Mouse (Mus musculus): ENCODE data around the gene Bcl2a1a. TPM values are rescaled to one million over a fixed set of nuclear protein-coding genes. Genes with fewer than 3 reads are reported as not detected.
"Not testable (repeated sequence)": the region's sequence is repeated elsewhere in the genome, so short reads cannot be mapped to it uniquely, and the experiment has no call there.

Gene Bcl2a1a
- polyA plus RNA-seq, 2 experiments = 0.35 to 0.47 TPM

- TF ChIP-seq EP300 (IDR thresholded peaks at IDR 0.05; ENCODE audit: low read depth) (no peak), CTCF (IDR thresholded peaks at IDR 0.05; ENCODE audit: low read depth) (no peak)
- DNase-seq (ENCODE audit: low read depth in 3 of 3, low spot score in 3 of 3) (no peak), ATAC-seq (ENCODE audit: insufficient read depth) (no peak)
- no peak overlapping the region for H3K9ac ChIP-seq (replicated peaks)
- H3K4me1 ChIP-seq (replicated peaks; ENCODE audit: control insufficient read depth in 2 of 2, insufficient read depth in 2 of 2, low read length in 1 of 2) = no peaks in the 10 kb centered on the region
- no peak overlapping the region for H3K4me2 ChIP-seq (ENCODE audit: low read depth)
- no peaks in the 10 kb centered on the region for H3K9me3 ChIP-seq (ENCODE audit: control insufficient read depth, low read length)
- H3K36me3 ChIP-seq (replicated peaks; ENCODE audit: control insufficient read depth, insufficient read depth, low read depth) = no peaks in the 10 kb centered on the region
- no peak overlapping the region for H3K27ac ChIP-seq
- 62% methylated on average over 3 of the region's 3 CpGs for WGBS (ENCODE audit: insufficient replicate concordance)
- no peaks in the 10 kb centered on the region for H3K27me3 ChIP-seq (ENCODE audit: control insufficient read depth, insufficient read depth, low read length)
- no peak overlapping the region for H3K4me3 ChIP-seq (ENCODE audit: insufficient read depth in 1 of 2, low read depth in 2 of 2, low read length in 2 of 2)
Observed at GRCm38 (mm10) chr9:88958891-88959290, 2.2 kb downstream of the Bcl2a1a start.

- H3K27me3 ChIP-seq (ENCODE audit: control insufficient read depth, insufficient read depth, low read length); H3K4me2 ChIP-seq (ENCODE audit: low read depth); ATAC-seq (ENCODE audit: insufficient read depth); DNase-seq (ENCODE audit: low read depth in 3 of 3, low spot score in 3 of 3); H3K9ac ChIP-seq (replicated peaks); H3K4me1 ChIP-seq (replicated peaks; ENCODE audit: control insufficient read depth in 2 of 2, insufficient read depth in 2 of 2, low read length in 1 of 2); H3K27ac ChIP-seq; H3K4me3 ChIP-seq (ENCODE audit: insufficient read depth in 1 of 2, low read depth in 2 of 2, low read length in 2 of 2); H3K9me3 ChIP-seq (ENCODE audit: control insufficient read depth, low read length); H3K36me3 ChIP-seq (replicated peaks; ENCODE audit: control insufficient read depth, insufficient read depth, low read depth): not testable (repeated sequence)
- WGBS (ENCODE audit: insufficient replicate concordance) = 37% methylated on average over 1 of the region's 1 CpGs
Observed at GRCm38 (mm10) chr9:88959981-88960380, 3.3 kb downstream of the Bcl2a1a start.

- not testable (repeated sequence) for ATAC-seq (ENCODE audit: insufficient read depth); H3K4me2 ChIP-seq (ENCODE audit: low read depth); H3K27me3 ChIP-seq (ENCODE audit: control insufficient read depth, insufficient read depth, low read length); H3K36me3 ChIP-seq (replicated peaks; ENCODE audit: control insufficient read depth, insufficient read depth, low read depth); DNase-seq (ENCODE audit: low read depth in 3 of 3, low spot score in 3 of 3); H3K4me3 ChIP-seq (ENCODE audit: insufficient read depth in 1 of 2, low read depth in 2 of 2, low read length in 2 of 2); H3K9ac ChIP-seq (replicated peaks); H3K4me1 ChIP-seq (replicated peaks; ENCODE audit: control insufficient read depth in 2 of 2, insufficient read depth in 2 of 2, low read length in 1 of 2); H3K27ac ChIP-seq; H3K9me3 ChIP-seq (ENCODE audit: control insufficient read depth, low read length)
- no CpG with 5 or more reads among the region's 6 CpGs for WGBS (ENCODE audit: insufficient replicate concordance)
Observed at GRCm38 (mm10) chr9:88966462-88966861, 9.8 kb downstream of the Bcl2a1a start.

GRCm38 (mm10) chr9:88969502-88969901 is 12.8 kb downstream of the Bcl2a1a start:
- WGBS (ENCODE audit: insufficient replicate concordance) = 100% methylated on average over 1 of the region's 2 CpGs

DNA sequence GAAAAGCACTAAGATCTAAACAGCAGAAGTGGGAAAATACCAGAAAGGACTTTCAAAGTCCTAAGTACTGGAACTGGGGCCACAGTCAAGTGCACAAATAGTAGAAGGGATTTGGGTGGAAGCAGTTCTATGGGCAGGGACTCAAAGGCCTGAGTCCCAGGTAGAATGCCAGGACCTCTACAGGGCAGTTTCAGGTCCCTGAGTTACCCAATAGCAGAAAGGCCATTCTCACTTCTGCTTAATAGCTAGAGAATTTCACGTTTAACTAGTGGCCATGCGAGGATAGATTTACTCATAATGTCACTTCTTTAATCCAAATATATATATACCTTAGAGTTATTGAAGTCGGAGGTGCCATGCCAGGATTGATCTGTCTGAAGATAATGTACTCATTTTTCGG is 20.2 kb downstream of the Bcl2a1a start:
- not testable (repeated sequence) for H3K9me3 ChIP-seq (ENCODE audit: control insufficient read depth, low read length); H3K9ac ChIP-seq (replicated peaks); H3K36me3 ChIP-seq (replicated peaks; ENCODE audit: control insufficient read depth, insufficient read depth, low read depth); H3K27ac ChIP-seq; H3K4me2 ChIP-seq (ENCODE audit: low read depth); DNase-seq (ENCODE audit: low read depth in 3 of 3, low spot score in 3 of 3); ATAC-seq (ENCODE audit: insufficient read depth); H3K4me1 ChIP-seq (replicated peaks; ENCODE audit: control insufficient read depth in 2 of 2, insufficient read depth in 2 of 2, low read length in 1 of 2); H3K4me3 ChIP-seq (ENCODE audit: insufficient read depth in 1 of 2, low read depth in 2 of 2, low read length in 2 of 2); H3K27me3 ChIP-seq (ENCODE audit: control insufficient read depth, insufficient read depth, low read length)
- WGBS (ENCODE audit: insufficient replicate concordance) = 38% methylated on average over 4 of the region's 4 CpGs

More at GRCm38 (mm10) chr9:88969502-88969901, 12.8 kb downstream of the Bcl2a1a start:
- not testable (repeated sequence) for H3K27ac ChIP-seq; H3K36me3 ChIP-seq (replicated peaks; ENCODE audit: control insufficient read depth, insufficient read depth, low read depth); H3K27me3 ChIP-seq (ENCODE audit: control insufficient read depth, insufficient read depth, low read length); H3K9me3 ChIP-seq (ENCODE audit: control insufficient read depth, low read length); H3K4me2 ChIP-seq (ENCODE audit: low read depth); H3K4me3 ChIP-seq (ENCODE audit: insufficient read depth in 1 of 2, low read depth in 2 of 2, low read length in 2 of 2); H3K9ac ChIP-seq (replicated peaks); DNase-seq (ENCODE audit: low read depth in 3 of 3, low spot score in 3 of 3); H3K4me1 ChIP-seq (replicated peaks; ENCODE audit: control insufficient read depth in 2 of 2, insufficient read depth in 2 of 2, low read length in 1 of 2); ATAC-seq (ENCODE audit: insufficient read depth)

DNA sequence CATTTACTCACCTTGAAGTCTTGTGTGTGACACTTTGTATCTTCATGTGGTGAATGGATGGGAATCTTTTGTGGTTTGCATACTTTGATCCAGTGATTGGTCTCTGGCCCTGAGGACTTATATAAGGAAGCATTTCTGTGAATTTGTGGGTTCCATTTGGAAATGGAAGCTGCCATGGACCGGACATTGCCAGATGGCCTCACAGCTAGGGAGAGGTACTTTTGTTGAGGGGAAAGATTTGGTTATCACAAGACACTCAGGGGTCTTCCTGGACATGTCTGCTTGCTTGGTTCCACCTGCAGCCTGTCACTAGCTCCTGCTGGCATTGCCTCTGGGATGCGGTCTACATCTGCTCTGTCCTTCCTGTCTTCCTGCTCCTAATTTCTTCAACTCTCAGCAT is 23.1 kb downstream of the Bcl2a1a start:
- H3K4me3 ChIP-seq (ENCODE audit: insufficient read depth in 1 of 2, low read depth in 2 of 2, low read length in 2 of 2); H3K27ac ChIP-seq; H3K9me3 ChIP-seq (ENCODE audit: control insufficient read depth, low read length); ATAC-seq (ENCODE audit: insufficient read depth); H3K27me3 ChIP-seq (ENCODE audit: control insufficient read depth, insufficient read depth, low read length); H3K9ac ChIP-seq (replicated peaks); DNase-seq (ENCODE audit: low read depth in 3 of 3, low spot score in 3 of 3); H3K4me2 ChIP-seq (ENCODE audit: low read depth); H3K36me3 ChIP-seq (replicated peaks; ENCODE audit: control insufficient read depth, insufficient read depth, low read depth); H3K4me1 ChIP-seq (replicated peaks; ENCODE audit: control insufficient read depth in 2 of 2, insufficient read depth in 2 of 2, low read length in 1 of 2): not testable (repeated sequence)
- WGBS (ENCODE audit: insufficient replicate concordance) = 53% methylated on average over 2 of the region's 2 CpGs

- not testable (repeated sequence) for H3K36me3 ChIP-seq (replicated peaks; ENCODE audit: control insufficient read depth, insufficient read depth, low read depth); H3K27me3 ChIP-seq (ENCODE audit: control insufficient read depth, insufficient read depth, low read length); DNase-seq (ENCODE audit: low read depth in 3 of 3, low spot score in 3 of 3); H3K27ac ChIP-seq; H3K9ac ChIP-seq (replicated peaks); H3K4me1 ChIP-seq (replicated peaks; ENCODE audit: control insufficient read depth in 2 of 2, insufficient read depth in 2 of 2, low read length in 1 of 2); H3K4me2 ChIP-seq (ENCODE audit: low read depth); H3K4me3 ChIP-seq (ENCODE audit: insufficient read depth in 1 of 2, low read depth in 2 of 2, low read length in 2 of 2); H3K9me3 ChIP-seq (ENCODE audit: control insufficient read depth, low read length); ATAC-seq (ENCODE audit: insufficient read depth)
Observed at GRCm38 (mm10) chr9:89001541-89001940, 44.8 kb downstream of the Bcl2a1a start.
